Mouse (Mus musculus) left cerebral cortex, postnatal 25 days (tissue): Measurements from ENCODE around the gene Arid1b. TPM values are rescaled to one million over a fixed set of nuclear protein-coding genes. Genes with fewer than 3 reads are reported as not detected.

ENCODE experiments used
- DNase-seq, 2 experiments: peaks; one replicate each; pipeline ENCODE4 v3.0.0; 2022; ENCODE audit warnings: low spot score in 2 of 2, mixed read lengths in 1 of 2
- intact Hi-C: fragments of 180-260 bp; cut with DNase I; formaldehyde crosslinking; loops from one replicate; pipeline ENCODE4 v1.15.1; 2025
- total RNA-seq, 2 experiments: library from RNA; stranded (reverse); gene quantifications; 2 replicates each; pipeline ENCODE4 v1.2.3; 2021

The Arid1b gene
- total RNA-seq, 2 experiments from 2014 or later: 73.6 to 79.6 TPM

DNA sequence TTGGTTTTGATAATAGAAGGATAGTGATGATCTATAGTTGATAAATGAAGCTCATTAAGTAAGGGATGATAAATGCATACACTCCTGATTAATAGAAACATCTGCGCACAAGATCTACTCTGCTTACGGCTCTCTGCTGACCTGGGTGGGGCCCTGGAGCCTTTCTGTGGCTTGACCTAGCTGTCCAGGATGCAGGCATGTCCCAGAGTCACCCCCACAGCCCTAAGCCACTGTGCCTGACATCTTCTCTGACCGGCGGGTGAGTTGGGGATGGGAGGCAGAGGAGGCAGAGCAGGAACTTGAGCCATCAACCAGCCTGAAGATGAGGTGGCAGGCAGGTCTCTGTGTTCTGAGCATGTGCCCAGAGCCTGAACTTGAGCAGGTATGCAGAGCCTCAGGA is 136.0 kb downstream of the Arid1b start:
- DNase-seq: no peak
- intact Hi-C loops: no loop called here

GRCm38 (mm10) chr17:5131706-5132105 is 137.6 kb downstream of the Arid1b start:
- intact Hi-C loops: no loop called here
- no peak for DNase-seq

DNA sequence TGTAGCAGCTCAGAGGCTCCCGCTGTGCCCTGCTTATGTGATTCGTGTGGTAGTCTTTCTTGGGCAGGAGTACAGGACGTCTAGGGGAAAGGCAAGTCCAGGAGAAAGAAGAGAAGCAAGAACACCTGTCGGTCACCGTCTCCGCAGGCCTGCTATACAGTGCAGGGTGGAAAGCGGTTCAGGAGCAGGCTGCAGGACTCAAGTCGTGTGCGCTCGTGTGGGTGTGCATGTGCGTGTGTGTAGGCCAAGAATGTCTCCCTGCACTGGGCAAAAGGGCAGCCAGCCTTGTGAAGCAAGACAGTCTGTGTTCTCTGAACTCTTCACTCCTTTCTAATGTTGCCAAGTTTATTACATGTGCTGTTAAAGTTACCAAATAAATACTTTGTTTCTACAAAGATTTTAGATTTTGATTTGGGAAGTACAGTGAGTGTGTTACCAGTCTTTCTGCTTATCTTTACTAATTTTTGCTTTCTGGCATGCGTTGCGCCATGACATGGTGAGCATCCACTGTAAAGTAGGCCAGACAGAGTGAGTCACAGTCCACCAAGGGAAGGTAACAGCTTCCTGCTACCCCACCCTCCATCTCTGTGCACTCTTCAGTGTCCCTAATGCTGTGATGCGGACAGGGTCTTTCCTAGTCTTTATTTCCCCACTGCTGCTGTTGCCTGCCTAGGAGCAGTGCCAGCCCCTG is 138.3 kb downstream of the Arid1b start:
- intact Hi-C loops: no loop called here
- peak in 1 of 2 experiments; percentile 58 for DNase-seq

DNA sequence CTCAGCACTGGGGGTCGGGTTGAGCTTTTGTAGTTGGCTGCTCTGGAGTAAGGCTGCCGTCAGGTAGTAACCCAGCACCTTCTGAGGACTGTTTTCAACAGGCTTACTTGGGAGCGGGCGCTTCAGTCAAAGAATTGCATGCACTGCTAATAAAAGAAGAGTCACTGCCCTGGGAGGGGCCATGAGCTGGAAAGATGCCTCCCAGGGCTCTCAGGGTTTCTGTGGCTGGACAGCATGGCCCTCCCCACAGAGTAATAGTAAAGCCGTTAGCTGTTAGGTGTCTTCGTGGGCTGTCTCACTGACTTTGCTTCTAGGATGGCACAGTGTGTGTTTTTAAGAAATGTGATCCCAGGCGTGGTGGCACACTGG is 138.8 kb downstream of the Arid1b start:
- intact Hi-C loops: no loop called here
- DNase-seq: no peak

DNA sequence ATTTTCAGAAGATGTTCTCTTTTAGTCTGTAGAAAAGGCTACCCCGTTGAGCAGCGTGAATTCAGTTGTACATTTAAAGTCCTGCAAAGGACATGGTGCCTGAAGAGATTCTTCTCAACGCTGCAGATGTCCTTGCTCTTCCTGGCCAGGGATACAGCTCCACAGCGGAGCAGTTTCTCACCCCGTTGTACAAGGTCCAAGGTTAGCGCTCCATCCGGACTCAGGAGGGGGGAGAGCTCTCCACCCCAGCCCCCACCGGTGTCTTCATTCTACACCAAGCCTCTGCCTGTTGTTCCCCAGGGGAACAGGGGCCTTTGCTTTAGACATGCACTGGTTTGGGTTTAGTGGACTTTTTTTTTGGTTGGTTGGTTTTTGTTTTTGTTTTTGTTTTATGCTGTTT is 139.7 kb downstream of the Arid1b start:
- DNase-seq: no peak
- intact Hi-C loops: no loop called here

DNA sequence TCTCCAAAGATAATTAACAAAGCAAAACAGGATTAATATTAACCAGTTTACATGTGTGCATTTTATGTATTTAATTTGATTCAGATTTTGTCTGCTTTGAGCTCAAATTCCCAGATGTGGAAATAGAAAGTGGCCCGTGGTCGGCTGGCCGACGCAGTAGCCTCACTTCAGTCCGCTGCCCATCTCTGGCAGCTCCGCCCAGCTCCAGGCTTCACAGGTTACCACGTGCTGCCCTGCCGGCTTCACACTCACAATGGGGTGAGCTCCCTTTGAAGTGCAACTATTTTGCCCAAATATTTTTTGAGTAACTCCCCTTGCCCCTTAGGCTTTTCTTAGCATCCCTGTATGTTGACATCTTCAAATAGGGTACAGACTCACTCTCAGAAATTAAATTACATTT is 140.1 kb downstream of the Arid1b start:
- no peak for DNase-seq
- intact Hi-C loops: no loop called here

DNA sequence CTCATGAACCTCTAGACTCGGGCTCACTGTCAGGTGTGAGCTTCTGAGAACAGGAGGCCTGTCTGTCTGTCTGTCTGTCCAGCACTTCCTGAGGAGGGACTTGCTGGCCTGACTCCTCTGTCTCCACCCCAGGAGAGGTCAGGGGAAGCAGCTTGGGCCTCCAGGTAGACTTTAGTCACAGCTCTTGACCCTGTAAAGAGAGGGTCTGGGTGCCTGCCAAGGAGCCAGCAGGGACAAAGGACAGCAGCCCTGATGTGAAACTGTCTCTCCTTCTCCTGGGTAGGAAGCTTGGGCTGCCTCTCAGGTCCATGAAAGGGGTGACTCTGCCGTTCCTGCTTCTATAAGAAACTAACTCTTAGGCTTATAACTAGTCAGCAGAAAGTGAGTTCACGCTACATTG is 143.8 kb downstream of the Arid1b start:
- intact Hi-C loops: no loop called here
- DNase-seq: no peak

DNA sequence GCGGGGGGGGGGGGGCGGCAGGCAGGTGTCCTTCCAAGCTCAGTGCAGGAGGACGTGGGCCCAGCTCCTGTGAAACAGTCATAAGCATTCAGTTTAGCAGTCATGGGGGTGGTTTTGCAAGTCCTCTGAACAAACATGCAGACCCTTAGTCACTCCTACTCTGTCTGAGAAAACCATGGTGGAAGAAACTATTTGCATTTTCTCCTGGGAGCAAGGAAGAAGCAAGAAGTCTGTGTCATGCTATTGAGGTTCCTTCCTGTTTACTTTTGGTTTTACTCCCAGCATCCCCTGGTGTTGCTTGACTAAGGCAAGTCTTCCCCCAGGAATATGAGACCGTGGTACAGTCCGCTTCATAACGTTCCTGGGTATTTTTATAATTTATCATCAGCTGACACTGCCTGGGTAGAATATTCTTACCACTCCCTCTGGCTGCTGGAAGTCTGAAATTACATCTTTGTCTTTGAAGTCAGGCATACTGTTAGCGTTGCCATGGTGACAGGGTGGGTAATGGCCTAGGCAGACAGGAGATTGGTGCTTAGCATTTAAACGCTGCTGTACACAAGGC is 144.6 kb downstream of the Arid1b start:
- DNase-seq: peak; percentile 84 to 96
- intact Hi-C loops: no loop called here

DNA sequence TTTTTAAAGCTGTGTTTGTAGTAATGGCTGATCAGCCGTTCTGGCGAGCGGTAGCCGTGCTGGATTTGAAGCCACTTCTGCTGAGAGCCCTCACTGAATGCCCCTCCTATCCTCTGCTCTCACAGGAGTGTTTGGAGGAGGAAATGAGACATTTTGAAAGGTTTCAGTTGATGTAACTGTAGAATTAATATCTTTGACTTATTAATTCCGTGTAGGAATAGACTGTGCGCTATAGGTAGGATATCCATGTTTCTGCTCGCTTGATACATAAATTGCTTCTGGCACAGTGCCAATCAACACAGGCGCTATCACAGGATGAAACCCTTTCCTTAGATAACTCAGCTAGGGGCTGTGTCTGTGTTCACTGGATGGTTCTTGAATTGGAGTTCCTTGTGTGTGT is 145.4 kb downstream of the Arid1b start:
- intact Hi-C loops: no loop called here
- no peak for DNase-seq

DNA sequence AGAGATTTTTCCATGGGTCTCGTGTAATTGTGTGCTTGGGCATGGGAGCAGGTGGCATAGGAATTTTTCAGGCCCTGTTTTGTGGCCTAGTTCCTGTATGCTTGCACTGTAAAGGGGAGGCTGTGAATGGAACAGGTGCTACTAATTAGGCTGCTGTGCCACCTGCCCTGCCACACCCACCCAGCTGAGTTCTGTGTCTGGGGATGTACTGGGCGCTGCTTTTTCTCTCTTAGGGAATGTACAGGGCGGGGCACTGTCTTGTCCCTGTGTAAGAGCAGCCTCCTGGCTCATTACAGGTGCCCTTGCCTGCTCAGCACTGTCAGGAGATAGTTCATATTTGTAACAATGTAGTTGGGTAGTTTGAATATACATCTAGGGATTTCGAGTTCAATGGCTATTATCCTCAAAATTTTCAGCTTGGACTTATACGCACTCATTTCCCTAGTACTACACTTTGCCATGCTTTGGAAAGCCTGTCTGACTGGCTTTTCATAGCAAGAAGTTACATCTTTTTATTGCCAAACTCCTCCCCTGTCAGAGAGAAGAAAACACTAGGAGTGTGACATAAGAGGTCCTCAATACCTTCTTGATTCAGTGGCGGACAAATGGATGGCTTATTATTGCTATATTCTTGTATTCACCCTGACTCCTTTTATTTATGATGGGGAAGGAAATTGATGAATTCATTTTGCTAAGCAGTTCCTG is 149.8 kb downstream of the Arid1b start:
- intact Hi-C loops: no loop called here
- DNase-seq: no peak

GRCm38 (mm10) chr17:5150660-5151063 is 156.5 kb downstream of the Arid1b start:
- intact Hi-C loops: no loop called here
- DNase-seq: peak in 1 of 2 experiments; percentile 37

GRCm38 (mm10) chr17:5151852-5152251 is 157.7 kb downstream of the Arid1b start:
- intact Hi-C loops: no loop called here
- no peak for DNase-seq

DNA sequence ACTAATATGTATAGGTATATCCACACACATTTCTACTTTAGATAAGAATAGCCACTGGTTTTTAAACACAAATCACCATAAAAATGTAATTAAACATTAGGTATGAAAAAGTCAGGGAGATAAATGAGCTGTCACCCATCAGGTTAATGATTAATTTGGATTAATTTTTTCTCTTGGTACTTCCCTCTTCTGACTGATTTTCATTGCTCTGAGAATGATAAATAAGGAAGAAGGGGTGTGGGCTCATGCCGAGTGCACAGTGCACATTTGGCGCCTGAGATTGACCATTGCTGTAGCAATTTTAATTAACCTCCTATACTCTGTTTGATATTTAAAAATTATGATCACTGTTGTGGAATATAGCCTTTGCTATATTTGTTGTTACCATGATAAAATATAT is 159.3 kb downstream of the Arid1b start:
- DNase-seq: no peak
- intact Hi-C loops: no loop called here

DNA sequence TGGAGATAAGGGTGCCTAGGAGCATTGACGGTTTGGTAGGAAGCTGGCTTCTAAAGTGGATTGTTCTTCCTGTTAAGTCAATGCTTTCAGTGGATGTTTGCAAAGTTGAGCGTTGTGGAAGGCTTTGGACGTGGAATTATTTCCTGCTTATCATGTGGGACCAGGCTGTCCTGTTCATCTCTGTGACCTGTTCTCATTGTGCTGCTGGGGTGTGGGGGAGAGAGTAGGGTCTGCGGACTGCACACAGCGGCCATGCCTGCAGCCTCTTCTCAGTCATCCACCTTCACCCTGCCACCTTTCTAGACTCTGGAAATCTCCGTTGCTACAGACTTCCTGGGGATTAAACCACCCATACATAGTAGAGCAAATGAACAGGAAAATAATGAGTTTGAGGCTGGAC is 160.2 kb downstream of the Arid1b start:
- no peak for DNase-seq
- intact Hi-C loops: no loop called here

GRCm38 (mm10) chr17:5157609-5158008 is 163.5 kb downstream of the Arid1b start:
- intact Hi-C loops: no loop called here
- no peak for DNase-seq

DNA sequence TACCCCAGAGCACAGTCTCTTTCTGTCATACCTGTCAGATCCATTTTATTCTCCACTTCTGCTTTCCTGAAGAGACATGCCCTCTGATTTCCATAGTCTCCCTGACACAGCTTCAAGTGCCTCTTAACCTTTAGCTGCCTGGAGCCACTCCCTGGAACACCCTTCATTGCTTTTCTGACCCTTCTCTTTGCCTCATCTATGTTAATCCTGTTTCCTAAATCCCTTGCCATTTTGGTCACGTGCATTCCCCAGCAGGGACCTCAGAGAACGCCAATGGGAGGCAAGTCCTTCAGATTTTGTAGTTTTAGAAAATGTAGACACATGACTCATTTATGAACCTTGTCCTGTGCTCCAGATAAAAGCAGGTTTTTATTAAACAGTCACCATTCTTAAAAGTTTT is 168.4 kb downstream of the Arid1b start:
- DNase-seq: no peak
- intact Hi-C loops: no loop called here

- no peak for DNase-seq
- intact Hi-C loops: no loop called here
Observed at GRCm38 (mm10) chr17:5163251-5163826, 169.2 kb downstream of the Arid1b start.

GRCm38 (mm10) chr17:5164794-5165193 is 170.7 kb downstream of the Arid1b start:
- intact Hi-C loops: no loop called here
- DNase-seq: no peak

DNA sequence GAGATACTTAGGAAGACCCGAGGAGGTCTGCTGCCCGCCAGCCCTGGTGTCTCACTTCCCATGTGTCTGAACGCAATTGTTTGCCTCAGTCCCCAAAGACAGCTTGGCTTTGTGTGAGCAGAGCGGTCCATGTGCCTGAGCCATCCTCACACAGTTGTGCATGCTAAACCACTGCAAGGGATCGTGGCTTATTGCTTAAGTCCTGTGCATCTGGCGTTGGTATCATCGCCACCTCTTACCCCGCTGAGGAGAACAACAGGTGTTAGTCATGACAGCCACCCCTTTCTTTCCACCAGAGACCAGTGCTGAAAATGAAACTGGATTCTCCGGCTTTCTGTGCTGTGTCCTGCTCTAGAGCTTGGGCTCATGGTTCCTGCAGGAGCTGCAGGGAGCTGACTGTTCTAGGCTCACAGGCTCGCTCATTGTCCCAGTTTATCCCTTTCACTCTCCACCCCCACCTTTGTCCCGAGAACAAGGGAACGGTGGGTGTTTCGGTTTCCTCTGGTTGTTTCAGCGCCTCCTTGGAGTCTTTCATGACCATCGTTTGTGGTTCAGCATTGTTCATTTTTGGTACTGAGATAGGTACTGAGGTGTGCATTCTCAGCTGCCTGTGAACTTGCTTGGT is 171.2 kb downstream of the Arid1b start:
- DNase-seq: peak in 1 of 2 experiments; percentile 68
- intact Hi-C loops: no loop called here

GRCm38 (mm10) chr17:5166175-5166574 is 172.0 kb downstream of the Arid1b start:
- intact Hi-C loops: no loop called here

More at GRCm38 (mm10) chr17:5166175-5166574, 172.0 kb downstream of the Arid1b start:
- no peak for DNase-seq
